Mouse (Mus musculus) liver, embryonic 14.5 days (tissue): Measurements from ENCODE around the gene Klhl26.
"Not testable (repeated sequence)": the region's sequence is repeated elsewhere in the genome, so short reads cannot be mapped to it uniquely, and the experiment has no call there.

Experiments
- CTCF ChIP-seq: IDR thresholded peaks from 2 replicates; pipeline ENCODE4 v1.5.1; 2016; ENCODE audit warnings: antibody characterized with exemption, low read depth, control low read depth
- EP300 ChIP-seq: IDR thresholded peaks from 2 replicates; pipeline ENCODE4 v1.6.1; 2016; ENCODE audit warnings: antibody characterized with exemption, low read depth

DNA sequence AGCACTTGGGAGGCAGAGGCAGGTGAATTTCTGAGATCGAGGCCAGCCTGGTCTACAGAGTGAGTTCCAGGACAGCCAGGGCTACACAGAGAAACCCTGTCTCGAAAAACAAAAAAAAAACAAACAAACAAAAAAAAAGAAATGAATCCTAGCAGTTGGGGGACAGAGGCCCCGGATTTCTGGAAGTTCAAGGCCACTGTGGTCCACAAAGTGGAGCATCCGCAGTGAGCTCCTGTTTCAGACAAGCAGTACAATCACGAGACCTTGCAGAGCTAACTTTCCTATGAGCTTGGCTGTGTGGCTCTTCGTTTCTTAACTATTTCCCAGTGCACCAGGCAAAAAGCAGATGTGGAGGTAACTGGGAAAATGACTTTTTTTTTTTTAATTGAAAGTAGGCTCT, 34.4 kb upstream of the Klhl26 start:
- not testable (repeated sequence) for TF ChIP-seq EP300, CTCF
